Mouse (Mus musculus) kidney, postnatal 14 days (tissue): ENCODE data around the gene Rhbdl1.
A peak's percentile ranks its signal among the peaks of the same experiment; 100 is the strongest.

ENCODE experiments used
- DNase-seq: peaks from one replicate; pipeline ENCODE4 v3.0.0; 2022; ENCODE audit warnings: mixed read lengths

Gene Rhbdl1

DNA sequence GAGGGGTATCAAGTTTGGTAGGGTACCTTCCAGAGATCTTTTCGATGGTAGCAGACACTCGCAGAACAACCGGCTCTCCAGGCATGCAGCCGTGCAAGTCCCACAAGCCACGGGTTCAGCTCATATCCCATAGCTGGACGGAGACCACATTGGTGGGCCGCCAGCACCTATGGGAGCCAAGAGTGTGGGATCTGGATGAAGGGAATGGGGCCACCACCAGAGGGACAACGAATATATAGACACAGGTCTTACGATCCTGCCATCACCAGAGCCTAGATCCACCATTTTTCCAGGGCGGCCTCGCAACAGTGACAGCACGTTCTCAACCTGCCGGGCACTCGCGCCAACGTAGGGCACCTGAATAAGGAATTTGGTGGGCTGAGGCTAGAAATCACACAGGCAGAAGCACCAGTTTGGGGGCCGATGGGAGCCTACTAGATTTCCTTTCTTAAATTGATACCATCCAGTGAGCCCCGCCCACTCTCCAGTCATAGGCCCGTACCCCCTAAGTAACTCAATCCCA is 45.7 kb downstream of the Rhbdl1 start:
- no peak for DNase-seq

DNA sequence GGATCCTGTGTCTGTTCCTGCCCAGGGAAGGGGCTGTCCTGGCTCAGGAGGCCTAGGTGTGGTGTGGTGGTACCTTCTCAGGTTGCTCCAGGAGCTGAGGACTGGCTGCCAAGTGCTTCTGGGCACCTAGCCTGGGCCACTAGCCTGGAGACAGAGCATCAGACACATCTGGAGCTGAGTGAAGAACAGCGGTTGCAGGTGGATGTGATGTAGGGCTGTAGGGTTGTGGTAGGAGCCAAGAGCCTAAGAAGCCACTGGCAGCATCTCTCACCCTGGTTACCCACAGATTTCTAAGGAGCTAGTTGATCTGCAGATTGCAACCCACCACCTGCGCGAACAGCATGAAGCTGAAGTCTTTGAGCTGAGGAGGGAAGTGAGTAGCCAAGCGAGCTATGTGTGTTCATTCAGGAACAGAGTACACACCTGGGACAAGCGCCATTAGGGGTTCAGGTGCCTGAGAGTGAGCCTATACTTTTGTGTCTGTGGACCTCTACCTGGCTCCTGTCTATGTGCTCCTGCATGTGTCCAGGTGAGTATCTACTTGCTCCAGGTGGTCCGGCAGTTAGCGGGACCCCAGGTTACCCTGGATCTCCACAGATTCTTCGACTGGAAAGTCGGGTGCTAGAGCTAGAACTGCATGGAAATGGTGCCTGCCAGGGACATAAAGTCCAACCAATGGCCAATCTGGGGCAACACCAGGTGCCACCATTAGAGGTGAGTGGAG is 50.2 kb downstream of the Rhbdl1 start:
- DNase-seq: no peak

DNA sequence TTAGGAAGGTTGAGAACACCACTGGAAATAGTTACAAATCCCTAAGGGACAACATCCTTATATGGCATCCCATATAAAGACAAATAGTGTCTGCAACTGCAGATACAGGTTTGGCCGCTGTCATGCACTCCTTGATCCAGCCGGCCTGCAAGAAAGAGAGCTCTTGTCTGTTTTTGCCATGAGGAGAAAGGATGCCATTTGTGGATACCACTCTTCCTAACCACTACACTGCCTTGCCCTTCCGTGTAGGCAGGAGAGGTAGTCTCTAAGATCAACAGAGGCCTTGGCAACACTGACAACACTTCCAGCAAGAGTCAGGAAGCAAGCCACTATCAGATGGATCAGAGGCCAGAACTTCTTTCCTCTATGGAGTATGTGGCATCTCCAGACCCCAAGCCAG is 50.8 kb downstream of the Rhbdl1 start, which contains the start of gene Ccdc78:
Gene Ccdc78 (plus strand): TSS at position 301 of the 400 bp plus-strand sequence.
- DNase-seq: no peak

DNA sequence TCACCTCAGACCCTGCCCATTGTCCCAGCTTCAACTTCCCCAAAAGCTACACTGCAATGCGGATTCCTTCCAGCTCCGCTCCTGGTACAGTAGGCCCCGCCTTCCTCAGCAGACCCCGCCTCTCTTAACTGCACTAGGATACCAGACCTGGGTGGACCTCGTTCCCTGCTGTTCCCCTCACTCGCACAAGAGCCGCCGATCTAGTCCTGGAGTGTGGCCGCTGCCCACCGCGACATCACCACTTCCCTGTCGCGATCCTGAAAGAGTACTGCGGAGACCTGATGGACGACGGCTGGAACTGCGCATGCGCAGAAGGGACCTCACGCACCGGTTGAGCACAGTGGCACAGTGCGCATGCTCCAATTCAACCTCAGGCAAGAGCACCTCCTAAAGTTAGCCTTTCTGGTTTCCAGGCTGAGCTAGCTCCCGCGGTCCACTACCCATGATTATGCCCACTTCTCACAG is 51.8 kb downstream of the Rhbdl1 start, which contains the start of gene Haghl:
Gene Haghl (minus strand): TSS at position 393 of the 465 bp plus-strand sequence.
- peak; percentile 98 for DNase-seq
